Comparison of ENCODE assay signal across 16 mouse cellular contexts in the genomic region with DNA sequence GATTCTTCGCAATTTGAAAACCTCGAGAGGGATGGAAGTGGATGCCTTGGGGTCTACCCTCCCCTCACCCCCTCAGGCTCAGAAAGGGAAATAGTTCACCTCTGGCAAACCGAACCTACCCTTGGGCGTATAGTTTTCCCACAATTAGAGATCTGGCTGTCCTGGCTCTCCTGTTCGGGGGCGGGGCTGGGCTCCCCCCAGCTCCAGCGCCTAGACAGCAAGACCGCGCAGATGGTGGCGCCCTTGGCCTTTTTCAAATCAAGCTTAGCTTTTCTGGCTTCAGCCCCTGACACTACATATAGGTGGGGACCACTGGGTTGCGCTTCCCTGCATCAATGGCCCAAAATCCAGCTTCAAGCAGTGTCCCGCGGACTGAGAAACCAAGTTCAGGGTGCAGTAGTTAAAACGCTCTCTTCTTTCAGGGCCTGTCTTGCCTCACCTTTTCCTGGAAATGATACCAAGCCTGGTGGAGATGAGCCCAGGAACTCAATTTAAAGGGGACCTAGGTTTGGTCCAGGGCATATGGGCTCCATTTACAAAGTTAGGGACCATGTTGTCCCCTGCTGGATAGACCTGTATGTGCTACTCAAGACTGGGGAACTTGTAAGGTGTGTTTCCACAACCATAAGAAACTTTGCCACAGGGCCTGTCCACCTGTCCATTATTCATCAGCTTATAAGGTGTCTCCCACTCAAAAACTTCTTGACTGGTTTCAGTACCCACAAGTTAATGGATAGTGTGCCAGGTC. TPM values are rescaled to one million over a fixed set of nuclear protein-coding genes. Genes with fewer than 3 reads are reported as not detected.
A peak's percentile ranks its signal among the peaks of the same experiment; 100 is the strongest.
DNase-seq lines count a peak whose midpoint lies in the region; ATAC-seq lines count a peak whose summit lies in the region.
"Had no signal": no experiment of that assay in that cellular context is flagged by ENCODE, and none has a peak within 500 bp of the region (broad histone marks: within the 10 kb centered on the region; RNA-seq: fewer than 3 reads in every experiment).

No protein-coding gene starts in this region.

- H3K4me2 ChIP-seq in heart, embryonic 13.5 days: peak overlapping the region; percentile 29
- H3K4me2 ChIP-seq in midbrain, embryonic 11.5 days: no peak overlapping the region
- H3K4me2 ChIP-seq in midbrain, embryonic 13.5 days (replicated peaks): no peak overlapping the region
- H3K4me2 ChIP-seq: hindbrain, embryonic 13.5 days; lung, embryonic 15.5 days had no signal

- H3K4me3 ChIP-seq in heart, embryonic 13.5 days: peak overlapping the region; percentile 22; the same call in 1 of the 2 replicates
- H3K4me3 ChIP-seq in midbrain, embryonic 11.5 days (ENCODE audit: low read depth, low read length): no peak overlapping the region
- H3K4me3 ChIP-seq in midbrain, embryonic 13.5 days (replicated peaks): no peak overlapping the region
- H3K4me3 ChIP-seq in limb, embryonic 10.5 days: no peak overlapping the region
- H3K4me3 ChIP-seq: erythroblast, embryonic 14.5 days; hindbrain, embryonic 13.5 days; lung, embryonic 15.5 days had no signal

- H3K9ac ChIP-seq in heart, embryonic 13.5 days: no peak overlapping the region
- no peak overlapping the region for H3K9ac ChIP-seq in midbrain, embryonic 11.5 days (ENCODE audit: low read length)
- no peak overlapping the region for H3K9ac ChIP-seq in midbrain, embryonic 13.5 days (replicated peaks)
- H3K9ac ChIP-seq: hindbrain, embryonic 13.5 days; lung, embryonic 15.5 days had no signal

- H3K9me3 ChIP-seq in heart, embryonic 13.5 days: no peaks in the 10 kb centered on the region
- H3K9me3 ChIP-seq in midbrain, embryonic 11.5 days (ENCODE audit: control insufficient read depth, low read length): no peaks in the 10 kb centered on the region
- H3K9me3 ChIP-seq in midbrain, embryonic 13.5 days: no peaks in the 10 kb centered on the region
- no peaks in the 10 kb centered on the region for H3K9me3 ChIP-seq in limb, embryonic 10.5 days (replicated peaks)
- H3K9me3 ChIP-seq: hindbrain, embryonic 13.5 days; lung, embryonic 15.5 days had no signal

- peak; percentile 44 to 56 for DNase-seq in cerebellum, postnatal 10 days
- no peak for DNase-seq in cerebellum, postnatal 4 days (ENCODE audit: low spot score in 2 of 2)
- no peak for DNase-seq in heart, postnatal 25 days (ENCODE audit: low spot score)
- peak; percentile 89 for DNase-seq in midbrain, embryonic 11.5 days (ENCODE audit: low spot score, missing footprints)
- peak; percentile 43 for DNase-seq in limb, embryonic 10.5 days (ENCODE audit: low spot score)
- DNase-seq in B cell, adult 2 months: no peak
- DNase-seq: adrenal gland, adult 8-10 months; cerebellum, adult 9-11 months; thymus, postnatal 4 days had no signal

- no peaks in the 10 kb centered on the region for H3K36me3 ChIP-seq in heart, embryonic 13.5 days
- H3K36me3 ChIP-seq in midbrain, embryonic 11.5 days (ENCODE audit: control insufficient read depth, insufficient read depth, low read length): no peaks in the 10 kb centered on the region
- no peaks in the 10 kb centered on the region for H3K36me3 ChIP-seq in midbrain, embryonic 13.5 days
- no peaks in the 10 kb centered on the region for H3K36me3 ChIP-seq in limb, embryonic 10.5 days
- H3K36me3 ChIP-seq: hindbrain, embryonic 13.5 days; lung, embryonic 15.5 days had no signal

- ATAC-seq in heart, embryonic 13.5 days (ENCODE audit: extremely low read depth, insufficient number of reproducible peaks, low FRiP score, low TSS enrichment): no peak
- no peak for ATAC-seq in midbrain, embryonic 11.5 days (ENCODE audit: low FRiP score)
- ATAC-seq in midbrain, embryonic 13.5 days: no peak

- intact Hi-C loops in heart, postnatal 25 days (cut with DNase I): no loop called here

- peaks cover 41% of the 10 kb centered on the region for H3K4me1 ChIP-seq in heart, embryonic 13.5 days
- no peaks in the 10 kb centered on the region for H3K4me1 ChIP-seq in midbrain, embryonic 11.5 days (ENCODE audit: control insufficient read depth, insufficient read depth, low read length)
- peaks cover 29% of the 10 kb centered on the region for H3K4me1 ChIP-seq in midbrain, embryonic 13.5 days (replicated peaks)
- peaks cover 57% of the 10 kb centered on the region for H3K4me1 ChIP-seq in limb, embryonic 10.5 days

- no peak overlapping the region for H3K27ac ChIP-seq in heart, embryonic 13.5 days (replicated peaks)
- H3K27ac ChIP-seq in midbrain, embryonic 11.5 days (ENCODE audit: low read depth, low read length): no peak overlapping the region
- no peak overlapping the region for H3K27ac ChIP-seq in midbrain, embryonic 13.5 days
- no peak overlapping the region for H3K27ac ChIP-seq in limb, embryonic 10.5 days
- H3K27ac ChIP-seq: hindbrain, embryonic 13.5 days; lung, embryonic 15.5 days had no signal

- 13% methylated on average over 14 of the region's 14 CpGs for WGBS in heart, embryonic 13.5 days
- 3% methylated on average over 14 of the region's 14 CpGs for WGBS in midbrain, embryonic 11.5 days
- 3% methylated on average over 14 of the region's 14 CpGs for WGBS in midbrain, embryonic 13.5 days
- WGBS in limb, embryonic 10.5 days: 17% methylated on average over 14 of the region's 14 CpGs

- peaks cover 70% of the 10 kb centered on the region for H3K27me3 ChIP-seq in heart, embryonic 13.5 days (replicated peaks)
- H3K27me3 ChIP-seq in midbrain, embryonic 11.5 days (ENCODE audit: control insufficient read depth, insufficient read depth, low read length): peaks cover 71% of the 10 kb centered on the region
- peaks cover 72% of the 10 kb centered on the region for H3K27me3 ChIP-seq in midbrain, embryonic 13.5 days
- H3K27me3 ChIP-seq in limb, embryonic 10.5 days (ENCODE audit: low read depth, poor library complexity, severe bottlenecking): peaks cover 68% of the 10 kb centered on the region

RNA-seq across cellular contexts. Expression of gene Osr1, which starts 12.5 kb away (rescaled TPM):
- polyA plus RNA-seq in heart, embryonic 13.5 days (2015; fragmentation: Nextera tagmentation; extraction: Ambion mirVana): 13.7 and 20.2 TPM in 2 replicates
- total RNA-seq in heart, postnatal 25 days (2021): 1 to 10 TPM; 3.0 to 5.6 TPM
- polyA plus RNA-seq in midbrain, embryonic 11.5 days (2014; fragmentation: Nextera tagmentation; extraction: Ambion mirVana): 15.6 and 16.5 TPM in 2 replicates
- 7.8 and 9.2 TPM in 2 replicates for polyA plus RNA-seq in midbrain, embryonic 13.5 days (2015; fragmentation: Nextera tagmentation; extraction: Ambion mirVana)
- 21.3 and 38.3 TPM in 2 replicates for polyA plus RNA-seq in limb, embryonic 10.5 days (2016; fragmentation: Nextera tagmentation; extraction: Ambion mirVana)
- total RNA-seq: liver, adult 2 months; megakaryocyte, adult 5-6 weeks had no signal
- polyA plus RNA-seq: erythroblast, embryonic 14.5 days; liver, adult 2 months had no signal

Comparison
In these comparisons a context has a peak if more than half of its experiments do, and no peak if none do; other contexts are left out.
1. DNase-seq: peak in cerebellum, postnatal 10 days (2 of 2), midbrain, embryonic 11.5 days (single experiment) and limb, embryonic 10.5 days (single experiment); none in cerebellum, postnatal 4 days (0 of 2), heart, postnatal 25 days (single experiment) and B cell, adult 2 months (0 of 2).